Mouse (Mus musculus): ENCODE data around the gene Fbxw4.

The Fbxw4 gene

DNA sequence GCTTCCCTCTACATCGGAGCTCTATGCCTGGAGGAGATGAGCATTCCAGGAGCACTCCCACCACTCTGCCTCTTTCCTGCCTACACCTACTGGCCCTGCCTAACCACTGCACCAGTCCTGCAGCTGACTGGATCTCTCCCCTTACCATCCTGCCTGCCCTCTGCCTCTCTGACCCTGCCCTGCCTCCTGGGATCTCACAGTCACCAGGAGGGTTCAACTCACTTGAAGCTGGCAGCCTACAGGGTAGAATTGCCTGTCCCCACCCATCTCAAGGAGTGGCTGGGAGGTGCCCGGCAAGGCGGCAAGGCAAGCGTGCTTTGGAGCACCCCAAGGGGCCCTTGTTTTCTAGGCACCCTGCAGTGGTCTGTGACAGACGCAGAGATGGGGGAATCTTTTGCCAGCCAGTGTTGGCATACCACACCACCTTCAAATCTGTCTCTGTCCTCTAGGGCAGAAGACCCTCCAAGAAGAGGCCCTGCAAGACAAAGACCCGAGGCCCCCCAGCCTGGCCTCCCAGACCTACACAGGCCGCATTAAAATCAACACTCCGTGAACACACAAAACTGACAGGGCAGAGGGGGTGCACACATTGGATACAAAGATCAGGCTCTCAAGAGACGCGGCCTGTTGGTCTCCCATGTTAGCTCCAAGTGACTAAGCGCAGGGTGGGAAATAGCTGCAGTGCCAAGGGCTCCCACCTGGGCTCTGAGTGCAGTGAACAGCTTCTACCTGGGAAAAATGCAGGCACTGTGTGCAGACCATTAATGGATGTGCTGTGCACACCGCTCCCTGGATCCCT lies 44.5 kb downstream of the Fbxw4 start:
- in situ Hi-C loops (cut with MboI, MseI), result loop anchor here (10.0 kb wide), 1 partner anchor 841 kb away; no protein-coding TSS in a partner anchor

DNA sequence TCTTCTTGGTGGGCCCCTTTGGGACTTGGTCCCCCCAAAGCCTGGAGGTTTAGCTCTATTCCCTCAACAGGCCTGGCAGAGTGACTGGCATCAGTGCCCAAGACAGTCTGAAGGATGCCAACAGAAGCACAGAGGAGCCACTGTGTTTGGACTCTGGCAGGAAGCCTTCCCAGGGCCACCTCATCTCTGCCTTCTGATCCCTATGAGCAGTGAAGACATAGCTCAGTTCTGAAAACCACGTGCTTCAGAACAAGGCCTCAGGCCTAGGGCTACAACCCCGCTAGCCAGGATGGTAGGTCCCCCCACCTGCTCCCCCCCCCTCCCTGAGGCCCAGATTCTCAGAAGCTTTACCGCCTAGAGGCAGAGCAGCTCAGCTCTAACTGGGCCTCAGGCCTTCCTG lies 45.2 kb downstream of the Fbxw4 start:
- in situ Hi-C loops (cut with MboI, MseI), result loop anchor here (10.0 kb wide), 1 partner anchor 840 kb away; no protein-coding TSS in a partner anchor

DNA sequence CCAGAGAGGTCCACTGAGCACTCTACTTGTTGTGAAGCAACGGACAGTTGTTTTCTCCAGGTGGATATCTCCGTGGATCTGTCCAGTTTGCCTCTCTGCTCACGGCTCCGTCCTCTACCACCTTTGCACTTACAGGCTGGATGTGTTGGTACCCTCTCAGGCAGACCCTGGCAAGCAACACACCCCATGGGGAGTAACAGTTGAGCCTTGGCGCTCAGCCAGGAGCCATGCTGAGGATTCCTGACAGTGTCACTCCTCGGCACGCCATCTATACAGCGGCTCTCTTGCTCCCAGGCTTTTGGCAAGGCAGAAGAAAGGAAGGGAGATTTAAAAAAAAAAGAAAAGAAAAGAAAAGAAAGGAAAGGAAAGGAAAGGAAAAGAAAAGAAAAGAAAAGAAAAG lies 45.7 kb downstream of the Fbxw4 start:
- in situ Hi-C loops (cut with MboI, MseI), result loop anchor here (10.0 kb wide), 1 partner anchor 840 kb away; no protein-coding TSS in a partner anchor

DNA sequence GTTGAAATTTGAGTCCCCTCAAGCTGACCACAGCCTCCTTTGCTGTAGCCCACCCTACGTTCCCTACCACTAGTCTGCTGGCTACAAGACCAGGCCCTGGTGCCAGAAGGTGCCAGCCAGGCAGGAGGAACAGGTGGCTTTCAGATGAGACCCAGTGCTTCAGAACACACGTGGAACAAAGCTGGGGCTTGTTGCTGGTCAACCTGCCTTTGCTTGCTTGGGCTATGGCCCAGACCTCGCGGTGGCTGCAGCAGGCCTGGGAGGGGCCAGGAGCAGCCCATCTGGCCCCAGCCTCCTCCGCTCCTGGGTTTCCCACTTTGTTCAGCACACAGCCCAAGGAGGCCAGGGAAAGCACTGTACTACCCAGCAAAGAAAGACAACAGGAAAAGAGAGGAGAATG lies 49.3 kb downstream of the Fbxw4 start:
- in situ Hi-C loops (cut with MboI, MseI), result loop anchor here (10.0 kb wide), 1 partner anchor 836 kb away; no protein-coding TSS in a partner anchor

DNA sequence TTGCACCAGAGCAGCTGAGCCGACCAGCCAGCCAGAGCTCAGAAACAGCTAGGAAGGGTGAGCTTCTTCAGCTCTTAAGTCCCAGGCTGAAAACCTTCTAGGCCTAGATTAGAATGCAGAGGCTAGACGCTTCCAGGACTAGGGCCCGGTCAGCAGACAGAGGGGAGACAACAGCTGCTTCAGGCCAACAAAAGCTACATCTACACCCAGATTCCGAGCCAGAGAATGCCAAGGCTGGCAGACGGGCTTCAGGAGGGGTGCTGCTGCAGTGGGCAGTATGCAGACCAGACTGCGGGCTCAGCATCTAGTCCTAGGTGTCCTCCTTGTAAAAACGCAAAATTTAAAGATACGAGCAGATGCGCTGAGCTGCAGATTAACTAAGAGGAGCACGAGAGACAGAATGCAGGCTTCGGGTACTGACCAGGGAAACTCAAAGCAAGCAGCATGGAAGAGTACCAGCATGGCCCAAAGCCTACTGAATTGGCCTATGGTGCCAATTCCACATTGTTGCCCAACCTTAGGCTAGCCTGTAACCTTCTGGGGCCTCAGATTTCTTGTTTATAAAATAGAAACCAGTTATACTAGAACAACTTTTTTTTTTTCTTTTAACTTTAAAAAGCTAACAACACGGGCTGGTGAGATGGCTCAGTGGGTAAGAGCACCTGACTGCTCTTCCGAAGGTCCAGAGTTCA lies 51.3 kb downstream of the Fbxw4 start:
- in situ Hi-C loops (cut with MboI, MseI), result no loop called here

DNA sequence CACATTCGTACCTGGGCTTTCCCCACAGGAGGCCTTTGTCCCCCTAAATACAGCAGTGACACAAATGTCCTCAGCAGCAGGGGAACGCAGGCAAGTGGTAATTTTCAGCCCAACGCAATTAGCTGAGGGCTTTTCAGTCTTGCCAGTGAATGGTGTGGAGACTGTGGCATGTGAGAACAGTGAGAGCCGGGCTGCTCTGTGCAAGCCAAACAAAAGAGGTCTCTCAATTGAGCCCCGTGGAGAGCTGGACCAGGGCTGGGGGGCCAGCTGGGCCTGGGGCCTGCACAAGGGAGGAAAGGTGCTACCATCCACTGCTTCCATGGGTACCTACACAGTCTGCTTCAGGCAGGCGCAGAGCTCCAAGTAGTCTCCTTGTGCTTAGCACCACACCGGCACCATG lies 52.6 kb downstream of the Fbxw4 start:
- in situ Hi-C loops (cut with MboI, MseI), result no loop called here

DNA sequence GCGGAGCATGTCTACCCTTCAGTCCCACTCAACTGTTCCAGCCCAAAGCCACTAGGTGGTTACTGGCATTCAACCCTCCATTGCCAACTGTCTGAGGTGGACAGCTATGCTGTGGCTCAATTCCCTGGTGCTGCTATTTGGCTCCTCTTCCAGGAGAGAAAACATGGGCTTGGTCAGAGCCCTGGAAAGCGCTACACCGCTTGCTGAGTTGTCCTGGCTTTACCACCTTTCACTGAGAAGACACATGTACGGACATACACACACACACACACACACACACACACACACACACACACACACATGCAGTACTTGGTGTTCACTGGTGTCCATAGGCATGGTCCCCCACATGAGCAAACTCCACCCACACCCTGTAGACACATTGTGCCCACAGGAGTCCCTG lies 53.4 kb downstream of the Fbxw4 start:
- in situ Hi-C loops (cut with MboI, MseI), result no loop called here

DNA sequence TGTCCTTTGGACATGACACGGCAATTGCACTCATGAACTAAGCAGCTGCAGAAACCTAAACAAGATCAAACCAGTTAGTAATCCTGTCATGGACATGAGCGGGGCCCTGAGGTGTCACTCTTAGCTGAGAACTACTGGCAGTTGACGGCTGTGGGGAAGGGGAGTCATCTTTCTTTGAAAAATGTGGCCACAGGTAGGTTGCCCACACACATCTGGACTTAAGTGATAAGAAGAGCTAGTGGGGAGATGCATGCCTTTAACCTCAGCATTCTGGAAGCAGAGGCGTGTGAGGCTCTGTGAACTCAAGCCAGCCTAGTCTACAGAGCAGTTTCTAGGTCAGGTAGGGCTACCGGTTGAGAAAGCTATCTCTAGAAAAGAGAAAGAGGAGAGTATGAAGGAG lies 57.5 kb downstream of the Fbxw4 start:
- in situ Hi-C loops (cut with MboI, MseI), result no loop called here

DNA sequence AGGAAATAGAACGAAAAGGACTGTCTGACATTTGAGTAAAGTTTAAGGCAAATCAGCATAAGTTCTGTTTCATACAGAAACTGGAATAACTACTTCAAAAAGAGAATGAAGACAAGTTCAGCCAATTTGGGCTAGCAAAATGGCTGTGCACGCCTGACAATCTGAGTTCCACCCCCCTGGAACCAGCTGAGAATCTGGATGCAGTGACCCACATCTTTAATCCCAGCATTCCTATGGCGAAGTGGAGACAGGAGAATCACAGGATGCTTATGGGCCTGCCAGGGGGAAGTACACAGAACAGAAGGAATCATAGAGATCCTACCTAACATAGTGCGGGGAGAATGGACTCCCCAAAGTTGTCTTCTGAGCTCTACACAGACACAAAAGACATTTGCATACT lies 63.0 kb downstream of the Fbxw4 start:
- in situ Hi-C loops (cut with MboI, MseI), result no loop called here

DNA sequence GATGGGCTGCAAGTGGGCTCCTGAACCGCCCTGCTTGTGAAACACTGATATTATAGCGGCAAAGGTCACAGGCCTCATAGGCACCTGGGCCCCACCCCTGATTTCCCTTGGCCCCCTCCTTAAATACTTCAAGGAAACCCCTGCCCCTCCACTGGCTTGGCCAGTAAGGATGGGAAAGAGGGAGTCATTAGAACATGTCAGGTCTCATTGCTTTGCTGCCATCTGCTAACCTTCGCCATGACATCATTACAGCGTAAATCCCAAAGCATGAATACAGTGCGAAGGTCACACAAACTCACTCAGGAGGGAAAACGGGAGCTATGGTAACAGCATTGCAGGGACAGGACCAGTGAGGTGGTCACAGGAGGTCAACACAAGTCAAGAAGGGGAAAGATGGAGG lies 63.7 kb downstream of the Fbxw4 start:
- in situ Hi-C loops (cut with MboI, MseI), result no loop called here

DNA sequence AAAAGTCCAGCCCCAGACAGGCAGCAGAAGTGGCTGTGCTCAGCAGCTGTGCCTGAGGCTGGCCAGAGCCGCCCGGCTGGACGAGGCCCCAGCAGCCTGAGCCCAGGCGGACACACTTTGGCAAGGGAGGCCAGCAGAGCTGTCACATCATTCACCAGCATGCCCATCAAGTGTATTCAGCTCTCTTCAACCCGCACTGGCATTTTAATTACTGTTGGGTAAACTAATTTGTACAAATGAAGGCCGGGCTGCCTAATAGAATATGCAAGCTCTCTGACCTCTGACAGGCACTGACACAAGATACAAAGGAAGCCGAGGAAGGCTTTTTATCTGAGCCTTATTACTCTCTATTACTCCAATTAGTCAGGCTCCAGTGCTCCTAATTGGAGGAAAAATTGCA lies 64.1 kb downstream of the Fbxw4 start:
- in situ Hi-C loops (cut with MboI, MseI), result no loop called here

DNA sequence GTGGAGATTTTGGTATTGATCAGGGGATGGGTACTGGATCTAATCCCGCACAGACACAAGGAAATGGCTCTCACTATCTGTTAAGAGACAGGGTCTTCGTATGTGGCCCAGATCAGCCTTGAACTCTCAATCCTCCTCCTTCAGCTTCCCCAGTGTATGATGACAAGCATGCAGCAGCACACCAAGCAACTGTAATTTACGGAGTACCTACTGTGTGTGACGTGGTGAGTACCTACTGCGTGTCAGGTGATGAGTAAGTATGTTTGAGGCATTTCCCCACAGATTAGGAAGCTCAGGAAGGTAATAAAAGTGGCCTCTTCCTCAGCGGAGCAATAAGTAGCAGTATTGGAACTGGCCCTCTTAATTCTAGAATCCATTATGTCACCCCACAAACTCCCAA lies 64.6 kb downstream of the Fbxw4 start:
- in situ Hi-C loops (cut with MboI, MseI), result no loop called here

DNA sequence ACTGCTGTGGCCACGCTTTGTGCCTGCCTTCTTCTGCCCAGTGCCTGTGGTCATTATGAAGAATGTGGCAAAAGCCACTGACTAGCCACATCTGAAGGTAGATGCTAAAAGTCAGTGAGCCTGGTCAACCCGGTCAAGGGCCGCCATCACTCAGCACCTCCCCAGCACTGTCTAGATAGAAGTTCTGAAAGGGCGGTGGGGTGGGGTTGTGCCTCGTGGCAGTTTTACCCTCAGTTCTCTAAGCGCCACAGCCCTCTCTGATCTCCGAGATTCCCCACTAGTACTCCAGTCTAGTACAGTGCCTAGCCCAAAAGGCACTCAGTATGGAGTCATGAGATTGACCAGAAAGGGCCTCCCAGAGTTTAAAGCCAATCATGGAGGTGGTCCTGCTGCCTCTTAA lies 66.0 kb downstream of the Fbxw4 start:
- in situ Hi-C loops (cut with MboI, MseI), result no loop called here

DNA sequence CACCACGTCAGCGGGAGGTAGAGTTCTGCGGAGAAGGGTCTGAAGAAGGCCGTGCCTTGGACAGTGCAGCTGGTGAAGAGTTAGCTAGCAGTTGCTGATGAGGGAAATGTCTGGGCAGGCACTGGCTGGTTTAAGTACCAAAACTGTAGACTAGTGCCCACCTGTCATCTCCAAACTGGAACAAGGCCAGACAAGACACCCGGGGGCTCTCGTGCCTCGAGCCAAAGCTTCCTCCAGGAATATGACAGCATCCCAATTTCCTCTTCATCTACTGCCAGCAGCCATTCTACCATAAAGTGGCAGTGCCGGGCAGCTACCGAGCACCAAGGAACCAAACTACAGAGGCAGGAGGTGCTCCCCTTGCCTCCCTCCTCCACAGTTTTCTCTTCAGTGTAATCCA lies 67.2 kb downstream of the Fbxw4 start:
- in situ Hi-C loops (cut with MboI, MseI), result no loop called here

DNA sequence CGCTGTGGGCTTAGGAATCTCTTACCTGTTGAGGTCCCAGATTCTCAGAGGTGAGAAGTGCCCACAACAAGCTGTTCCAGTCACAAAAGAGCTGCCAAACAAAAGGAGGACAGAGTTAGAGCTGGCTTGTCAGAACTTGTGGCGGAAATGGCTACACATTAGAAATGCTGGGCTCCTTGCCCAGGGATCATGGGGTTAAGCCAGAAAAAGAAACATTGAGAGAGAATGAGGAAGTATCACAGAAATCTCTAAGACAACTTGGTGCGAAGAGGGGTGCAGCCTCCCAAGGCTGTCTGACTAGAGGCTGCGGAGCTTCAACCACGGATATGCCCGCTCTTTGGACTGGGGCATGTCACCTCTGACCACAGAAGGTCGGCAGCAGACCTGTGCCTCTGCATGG lies 68.4 kb downstream of the Fbxw4 start:
- in situ Hi-C loops (cut with MboI, MseI), result no loop called here

DNA sequence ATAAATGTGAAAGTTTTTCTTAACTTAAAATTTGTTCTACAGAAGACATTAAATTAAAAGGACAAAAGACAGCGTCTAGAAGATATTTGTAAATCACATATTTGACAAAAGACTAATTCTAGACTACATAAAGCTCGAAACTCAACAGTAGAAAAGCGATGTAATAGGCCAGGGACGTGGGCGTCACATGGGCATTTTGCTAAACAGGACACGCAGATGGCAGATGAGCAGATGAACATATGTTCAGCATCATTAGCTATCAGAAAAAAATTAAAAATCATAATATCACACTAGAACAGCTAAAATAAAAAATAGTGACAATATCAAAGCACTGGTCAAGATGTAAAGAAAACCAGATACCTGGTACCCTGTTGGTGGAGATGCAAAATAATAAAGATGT lies 70.4 kb downstream of the Fbxw4 start:
- in situ Hi-C loops (cut with MboI, MseI), result no loop called here

DNA sequence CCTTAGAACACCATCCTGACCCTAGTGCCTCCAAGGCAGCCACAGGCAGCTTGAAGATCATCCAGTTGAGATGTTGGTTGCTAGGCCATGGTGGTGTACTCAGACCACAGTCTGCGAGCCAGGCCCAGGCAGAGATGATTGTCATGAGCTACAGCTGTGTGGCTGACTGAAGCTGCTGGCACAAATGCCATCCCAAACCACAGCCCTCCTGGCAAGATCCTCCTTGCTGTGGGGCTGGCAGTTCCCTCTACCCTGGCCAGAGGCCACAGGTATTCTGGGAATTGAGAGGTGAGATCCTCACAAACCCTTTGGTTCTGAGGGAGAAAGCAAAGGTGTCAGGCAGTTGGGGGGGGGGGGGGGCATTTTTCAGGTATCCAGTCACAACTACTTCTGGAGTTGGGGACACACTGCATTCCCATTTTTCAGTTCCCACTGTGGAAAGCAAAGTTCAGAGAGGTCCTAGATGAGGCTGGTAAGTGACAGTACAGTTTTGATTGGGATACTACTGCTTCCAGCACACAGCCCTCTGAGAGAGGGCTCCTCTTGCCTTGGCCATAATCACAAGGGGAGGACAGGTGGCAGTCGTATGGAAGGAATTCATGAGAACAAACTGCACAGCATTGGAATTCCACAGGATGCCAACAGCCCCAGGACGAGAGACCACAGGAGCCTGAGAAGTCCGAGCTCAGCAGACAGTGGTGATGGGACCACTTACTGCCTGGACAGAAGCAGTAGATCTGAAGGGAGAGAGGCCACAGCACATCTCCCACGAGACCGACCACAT lies 72.4 kb downstream of the Fbxw4 start:
- in situ Hi-C loops (cut with MboI, MseI), result no loop called here

DNA sequence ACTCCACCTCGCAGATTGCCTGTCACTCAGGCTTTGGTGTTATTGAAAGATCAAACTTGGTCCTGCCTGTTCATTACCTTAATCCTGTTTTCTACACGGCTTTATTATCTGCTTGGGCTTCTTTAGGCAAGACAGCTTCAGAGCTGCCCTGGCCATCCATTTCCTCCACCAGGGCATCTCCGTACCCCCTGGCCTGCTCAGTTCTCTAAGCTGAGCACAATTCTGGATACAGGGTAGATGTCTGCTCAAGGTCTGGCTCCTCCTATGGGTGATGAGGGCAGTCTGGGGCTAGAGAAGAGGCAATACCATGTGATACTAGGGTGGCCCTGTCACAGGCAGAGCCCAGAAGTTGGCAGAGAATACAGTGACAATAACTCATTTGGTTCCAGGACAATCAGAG lies 73.3 kb downstream of the Fbxw4 start:
- in situ Hi-C loops (cut with MboI, MseI), result no loop called here

DNA sequence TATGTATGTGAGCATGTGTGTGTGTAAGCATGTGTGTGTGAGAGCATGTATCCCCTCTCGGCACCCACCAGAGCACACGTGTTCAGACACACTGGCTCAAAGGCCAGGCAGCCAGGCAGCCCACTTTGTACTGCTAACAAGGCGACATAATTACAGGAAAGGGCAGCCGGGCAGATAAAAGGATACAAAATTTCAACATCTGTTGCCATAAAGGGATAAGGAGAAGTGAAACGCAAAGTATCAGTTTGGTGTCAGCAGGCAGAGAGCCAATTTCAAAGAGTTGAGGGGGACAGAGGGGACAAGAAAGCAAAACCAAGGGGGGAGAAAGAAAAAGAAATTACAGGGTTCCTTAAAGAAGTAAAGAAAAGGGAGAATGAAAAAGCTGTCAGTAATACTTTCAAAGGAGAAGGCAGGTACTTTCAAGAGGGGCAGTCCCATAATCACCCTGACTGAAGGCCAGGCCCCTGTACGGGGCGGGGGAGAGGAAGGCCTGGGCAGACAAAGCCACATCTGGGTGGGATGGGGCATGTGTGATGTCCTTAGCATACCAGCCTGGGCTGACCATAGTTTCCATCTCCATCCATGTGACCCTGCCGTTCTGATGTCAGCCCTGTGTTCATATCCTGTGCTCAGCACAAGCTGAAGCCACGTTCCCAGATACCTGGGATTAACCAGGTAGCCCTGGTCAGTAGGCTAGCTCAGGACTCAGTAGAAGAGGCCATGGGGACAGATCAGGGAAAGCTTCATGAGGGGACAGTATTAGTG lies 75.1 kb downstream of the Fbxw4 start:
- in situ Hi-C loops (cut with MboI, MseI), result no loop called here

DNA sequence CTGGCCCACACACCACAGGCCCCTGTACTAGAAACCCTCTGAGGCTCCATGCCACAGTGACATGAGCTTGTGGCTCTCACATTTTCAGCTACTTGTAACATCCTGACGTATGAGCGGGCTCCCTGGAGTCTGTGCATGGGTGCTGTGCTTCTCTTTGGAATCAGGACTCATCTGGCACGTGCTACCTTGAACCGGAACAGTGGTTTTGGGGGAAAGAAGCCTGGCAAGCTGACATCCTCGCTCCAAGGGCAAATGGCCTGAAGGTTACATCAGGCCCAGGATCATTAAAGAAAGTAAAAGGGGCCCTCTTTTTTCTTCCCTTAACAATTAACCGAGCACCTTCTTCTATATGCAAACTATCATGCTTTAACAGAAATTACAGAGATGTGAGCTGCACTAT lies 77.0 kb downstream of the Fbxw4 start:
- in situ Hi-C loops (cut with MboI, MseI), result no loop called here

DNA sequence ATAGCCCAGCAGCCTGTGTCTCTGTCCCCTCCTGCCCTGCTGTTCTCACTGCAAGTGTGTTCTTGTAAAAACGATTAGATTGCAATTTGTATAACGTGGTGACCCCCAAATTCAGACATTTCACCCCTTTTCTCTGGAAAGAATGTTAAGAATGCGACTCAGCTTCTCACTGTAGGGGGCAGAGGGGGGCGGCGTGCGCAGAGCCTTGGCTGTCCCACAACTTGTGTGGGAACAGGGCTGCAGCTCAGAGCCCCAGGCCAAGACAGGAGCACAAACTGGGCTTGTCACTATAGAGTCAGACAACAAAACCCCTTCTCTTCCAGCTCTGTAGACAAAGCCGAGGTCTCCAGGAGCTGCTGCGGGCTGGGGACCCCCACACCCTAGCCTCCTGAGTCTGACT lies 78.0 kb downstream of the Fbxw4 start:
- in situ Hi-C loops (cut with MboI, MseI), result no loop called here

DNA sequence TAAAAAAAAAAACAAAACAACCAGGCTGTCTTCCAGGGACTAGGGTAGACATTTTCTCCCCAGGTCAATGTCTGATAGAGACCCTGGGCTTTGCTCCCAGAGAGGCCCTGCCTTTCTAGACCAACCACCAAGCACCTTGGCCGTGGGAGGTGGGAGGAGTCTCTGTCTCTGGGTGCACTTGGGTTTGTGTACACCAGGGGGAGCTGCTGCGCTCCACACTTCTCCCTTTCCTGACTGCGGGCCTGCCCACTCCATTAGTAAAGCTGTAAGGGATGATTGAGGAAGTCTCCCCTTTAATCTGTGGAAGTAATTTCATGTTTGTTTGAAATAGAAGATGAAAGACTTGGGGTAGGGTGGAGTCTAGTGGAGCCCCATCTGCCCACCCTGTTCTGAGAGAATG lies 78.9 kb downstream of the Fbxw4 start:
- in situ Hi-C loops (cut with MboI, MseI), result no loop called here
